11 mouse cellular contexts compared by ENCODE assay signal in genomic region chr3:107844001-107844400, GRCm38 (mm10). TPM values are rescaled to one million over a fixed set of nuclear protein-coding genes. Genes with fewer than 3 reads are reported as not detected.
DNase-seq lines count a peak whose midpoint lies in the region; ATAC-seq and TF ChIP-seq lines count a peak whose summit lies in the region.
"Had no signal": no experiment of that assay in that cellular context is flagged by ENCODE, and none has a peak within 500 bp of the region (broad histone marks: within the 10 kb centered on the region; RNA-seq: fewer than 3 reads in every experiment).

No protein-coding gene starts in this region.

- TF ChIP-seq POLR2A in thymus, adult 2 months (IDR thresholded peaks at IDR 0.05; ENCODE audit: control insufficient read depth, extremely low read depth, insufficient read depth, low read length, poor library complexity), result no peak

- H3K4me1 ChIP-seq in hindbrain, embryonic 14.5 days (replicated peaks; ENCODE audit: control insufficient read depth, insufficient read depth, low read length), result peaks cover 20% of the 10 kb centered on the region
- H3K4me1 ChIP-seq in hindbrain, embryonic 13.5 days (replicated peaks), result peaks cover 24% of the 10 kb centered on the region
- H3K4me1 ChIP-seq in thymus, adult 2 months (replicated peaks; ENCODE audit: control insufficient read depth, insufficient read depth, low read length), result peaks cover 6% of the 10 kb centered on the region; the same call in 1 of the 2 replicates

- DNase-seq in hindbrain, embryonic 14.5 days (ENCODE audit: low spot score), result peak; percentile 71
- peak; percentile 71 for DNase-seq in testis, postnatal 10 days (ENCODE audit: low spot score)
- DNase-seq in testis, postnatal 14 days (ENCODE audit: low spot score), result no peak
- peak; percentile 48 for DNase-seq in cerebellum, adult 9-11 months
- no peak for DNase-seq in thymus, adult 2 months
- DNase-seq in B cell, adult 2 months, result no peak
- DNase-seq in left cerebral cortex, postnatal 25 days (ENCODE audit: low spot score in 2 of 2), result no peak

- no peaks in the 10 kb centered on the region for H3K9me3 ChIP-seq in hindbrain, embryonic 14.5 days (ENCODE audit: control insufficient read depth, low read length)
- H3K9me3 ChIP-seq in hindbrain, embryonic 13.5 days, result no peaks in the 10 kb centered on the region
- H3K9me3 ChIP-seq: heart, embryonic 12.5 days; liver, embryonic 15.5 days; neural tube, embryonic 12.5 days had no signal

- 0 out of 2 replicates have a peak, but pooled peaks have one; percentile 26 for ATAC-seq in hindbrain, embryonic 14.5 days (ENCODE audit: low FRiP score)
- no peak for ATAC-seq in hindbrain, embryonic 13.5 days (ENCODE audit: low FRiP score)

- H3K4me3 ChIP-seq in hindbrain, embryonic 14.5 days (replicated peaks; ENCODE audit: low read length), result no peak overlapping the region
- no peak overlapping the region for H3K4me3 ChIP-seq in hindbrain, embryonic 13.5 days
- no peak overlapping the region for H3K4me3 ChIP-seq in thymus, adult 2 months (ENCODE audit: control insufficient read depth, insufficient read depth, low read length)
- H3K4me3 ChIP-seq: heart, embryonic 12.5 days; liver, embryonic 15.5 days; neural tube, embryonic 12.5 days had no signal

- H3K36me3 ChIP-seq in hindbrain, embryonic 14.5 days (replicated peaks; ENCODE audit: control insufficient read depth, insufficient read depth), result no peaks in the 10 kb centered on the region
- no peaks in the 10 kb centered on the region for H3K36me3 ChIP-seq in hindbrain, embryonic 13.5 days
- H3K36me3 ChIP-seq in thymus, adult 2 months (ENCODE audit: control insufficient read depth, insufficient read depth, low read length), result no peaks in the 10 kb centered on the region
- H3K36me3 ChIP-seq: heart, embryonic 12.5 days; liver, embryonic 15.5 days; neural tube, embryonic 12.5 days had no signal

- WGBS in hindbrain, embryonic 14.5 days, result 70% methylated on average over 3 of the region's 3 CpGs
- 67% methylated on average over 3 of the region's 3 CpGs for WGBS in hindbrain, embryonic 13.5 days
- 85% methylated on average over 3 of the region's 3 CpGs for WGBS in thymus, adult 2 months

- no peak overlapping the region for H3K9ac ChIP-seq in hindbrain, embryonic 14.5 days
- no peak overlapping the region for H3K9ac ChIP-seq in hindbrain, embryonic 13.5 days
- H3K9ac ChIP-seq: heart, embryonic 12.5 days; liver, embryonic 15.5 days; neural tube, embryonic 12.5 days had no signal

- intact Hi-C loops in left cerebral cortex, postnatal 25 days (cut with DNase I), result no loop called here

- no peak for TF ChIP-seq CTCF in thymus, adult 2 months (IDR thresholded peaks at IDR 0.05; ENCODE audit: borderline replicate concordance, control insufficient read depth, extremely low read depth, insufficient read depth, low read length, poor library complexity)

- H3K4me2 ChIP-seq in hindbrain, embryonic 14.5 days (replicated peaks), result no peak overlapping the region
- no peak overlapping the region for H3K4me2 ChIP-seq in hindbrain, embryonic 13.5 days
- H3K4me2 ChIP-seq: heart, embryonic 12.5 days; liver, embryonic 15.5 days; neural tube, embryonic 12.5 days had no signal

- H3K27me3 ChIP-seq in hindbrain, embryonic 14.5 days (ENCODE audit: control insufficient read depth, insufficient read depth, low read length), result no peaks in the 10 kb centered on the region
- H3K27me3 ChIP-seq in hindbrain, embryonic 13.5 days, result no peaks in the 10 kb centered on the region
- no peaks in the 10 kb centered on the region; the same call in 1 of the 2 replicates for H3K27me3 ChIP-seq in thymus, adult 2 months (ENCODE audit: control insufficient read depth, insufficient read depth, low read length)
- H3K27me3 ChIP-seq: heart, embryonic 12.5 days; liver, embryonic 15.5 days; neural tube, embryonic 12.5 days had no signal

- no peak overlapping the region for H3K27ac ChIP-seq in hindbrain, embryonic 14.5 days
- H3K27ac ChIP-seq in hindbrain, embryonic 13.5 days, result no peak overlapping the region
- H3K27ac ChIP-seq in thymus, adult 2 months (ENCODE audit: control insufficient read depth, insufficient read depth, low read length), result no peak overlapping the region
- H3K27ac ChIP-seq: liver, embryonic 15.5 days; neural tube, embryonic 12.5 days had no signal

RNA-seq across cellular contexts. Expression of gene Eps8l3, which starts 33.0 kb away (rescaled TPM):
- not detected in 2 replicates for polyA plus RNA-seq in hindbrain, embryonic 14.5 days (2014; fragmentation: Nextera tagmentation; extraction: Ambion mirVana)
- not detected in 2 replicates for polyA plus RNA-seq in hindbrain, embryonic 13.5 days (2015; fragmentation: Nextera tagmentation; extraction: Ambion mirVana)
- 0.32 and 0.34 TPM in 2 replicates for polyA plus RNA-seq in thymus, adult 2 months (2012; rRNA removed)
- not detected for total RNA-seq in left cerebral cortex, postnatal 25 days (2021)
- polyA plus RNA-seq: liver, embryonic 15.5 days; neural tube, embryonic 12.5 days had no signal

RNA-seq across cellular contexts. Expression of gene Gstm5, which starts 51.6 kb away (rescaled TPM):
- polyA plus RNA-seq in hindbrain, embryonic 14.5 days (2014; fragmentation: Nextera tagmentation; extraction: Ambion mirVana), result 255 and 259 TPM in 2 replicates
- polyA plus RNA-seq in hindbrain, embryonic 13.5 days (2015; fragmentation: Nextera tagmentation; extraction: Ambion mirVana), result 230 and 243 TPM in 2 replicates
- 2.7 and 6.2 TPM in 2 replicates for polyA plus RNA-seq in thymus, adult 2 months (2012; rRNA removed)
- 100 to 1,000 TPM; 234 to 260 TPM for total RNA-seq in left cerebral cortex, postnatal 25 days (2021)

Comparison
In these comparisons a context has a peak if more than half of its experiments do, and no peak if none do; other contexts are left out.
1. DNase-seq: peak in hindbrain, embryonic 14.5 days (single experiment), testis, postnatal 10 days (single experiment) and cerebellum, adult 9-11 months (single experiment); none in testis, postnatal 14 days (single experiment), thymus, adult 2 months (single experiment), B cell, adult 2 months (0 of 2) and left cerebral cortex, postnatal 25 days (0 of 2).
2. RNA of gene Gstm5, which starts 51.6 kb away (polyA plus RNA-seq): 255 to 259 TPM in hindbrain, embryonic 14.5 days and 230 to 243 TPM in hindbrain, embryonic 13.5 days; 2.7 to 6.2 TPM in thymus, adult 2 months; every median in the first group is over 10 times any median in the second.